Mouse (Mus musculus) layer of hippocampus, adult 9-10 months (tissue): ENCODE measurements around the gene Tbk1.

Experiments
- DNase-seq: peaks from one replicate; pipeline ENCODE4 v3.0.0; 2022; ENCODE audit warnings: low spot score

The Tbk1 gene

GRCm38 (mm10) chr10:121498481-121498904 lies 88.1 kb downstream of the Tbk1 start:
- DNase-seq = no peak

DNA sequence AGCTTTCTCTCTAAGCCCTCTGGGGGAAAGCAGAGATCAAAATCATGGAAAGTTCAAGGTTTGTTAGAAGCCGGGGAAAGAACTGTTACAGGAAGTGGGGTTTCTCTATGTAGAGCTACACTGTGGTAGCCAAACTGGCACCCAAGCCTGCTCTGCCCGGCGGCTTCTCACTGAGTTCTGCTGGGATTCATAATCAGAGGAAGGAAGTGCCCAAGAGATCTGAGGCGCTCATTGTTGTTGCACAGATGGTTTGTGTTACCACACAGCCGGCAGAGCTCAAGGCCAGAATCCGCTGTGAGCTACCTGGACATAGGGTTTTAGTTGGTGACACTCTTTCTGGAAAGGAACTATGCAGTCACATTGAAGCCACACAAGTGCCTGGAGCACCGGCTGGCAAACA lies 88.6 kb downstream of the Tbk1 start:
- DNase-seq = no peak

DNA sequence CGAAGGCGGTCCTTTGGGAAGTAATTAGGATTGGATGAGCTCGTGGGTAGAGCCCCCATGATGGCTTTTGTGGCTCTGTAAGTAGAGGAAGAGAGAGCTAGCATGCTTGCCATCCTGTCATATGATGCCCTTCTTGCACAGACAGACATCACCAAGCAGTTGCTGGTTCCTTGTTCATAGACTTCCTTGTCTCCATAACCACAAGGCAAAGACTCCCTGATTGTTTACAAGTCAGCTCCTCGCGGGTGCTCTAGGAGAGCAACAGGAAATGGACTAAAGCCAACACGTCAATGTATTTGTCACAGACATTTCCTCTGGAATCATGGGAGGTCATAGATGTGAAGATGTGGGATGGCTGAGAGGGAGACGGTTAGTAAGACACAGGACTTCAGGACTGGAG lies 90.0 kb downstream of the Tbk1 start:
- no peak for DNase-seq
